Mouse (Mus musculus): ENCODE results near the gene Kcna5.

GRCm38 (mm10) chr6:126497878-126498277 is 37.3 kb downstream of the Kcna5 start:
- TF ChIP-seq CTCF (IDR thresholded peaks at IDR 0.05; ENCODE audit: low read depth), result peak; percentile 61
- TF ChIP-seq EP300 (IDR thresholded peaks at IDR 0.05; ENCODE audit: low read depth), result no peak
